Mouse (Mus musculus) spleen, adult 2 months (tissue): ENCODE results near the gene Camk2n1.

Experiments
- CTCF ChIP-seq: fragments of 200-500 bp; IDR thresholded peaks from 2 replicates; pipeline ENCODE4 v1.5.1; 2011; ENCODE audit warnings: mild to moderate bottlenecking, inconsistent platforms; ENCODE audit not compliant: insufficient read depth, insufficient read length, insufficient replicate concordance; ENCODE audit errors: extremely low read depth
- POLR2A ChIP-seq: fragments of 200-500 bp; IDR thresholded peaks from 2 replicates; pipeline ENCODE4 v1.6.1; 2011; ENCODE audit warnings: low read depth, low read length, inconsistent platforms

- TF ChIP-seq POLR2A (no peak), CTCF (no peak)
These were observed 45.9 kb downstream of the Camk2n1 start for GRCm38 (mm10) chr4:138499856-138500645.
